Comparison of ENCODE assay signal across 14 mouse cellular contexts in the genomic region with DNA sequence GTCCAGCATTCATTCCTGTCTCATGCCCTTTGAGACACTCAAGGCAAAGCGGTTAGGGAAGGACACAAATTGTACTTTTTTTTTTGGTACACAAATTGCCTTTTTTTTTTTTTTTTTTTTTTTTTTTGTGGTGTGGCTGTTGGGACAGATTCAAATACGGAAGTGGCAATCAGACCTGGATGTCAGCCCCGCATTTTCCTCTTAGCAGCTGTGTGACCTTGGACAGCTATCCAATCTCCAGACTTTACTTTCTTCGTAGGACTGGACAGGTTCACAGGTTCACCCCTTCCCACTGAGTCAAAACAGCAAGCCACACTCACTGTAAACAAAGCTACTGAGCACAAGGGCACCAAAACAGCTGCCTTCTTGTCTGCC. TPM values are rescaled to one million over a fixed set of nuclear protein-coding genes. Genes with fewer than 3 reads are reported as not detected.
DNase-seq lines count a peak whose midpoint lies in the region; ATAC-seq and TF ChIP-seq lines count a peak whose summit lies in the region.
"Had no signal": no experiment of that assay in that cellular context is flagged by ENCODE, and none has a peak within 500 bp of the region (broad histone marks: within the 10 kb centered on the region; RNA-seq: fewer than 3 reads in every experiment).

No protein-coding gene starts in this region.

- no peaks in the 10 kb centered on the region for H3K27me3 ChIP-seq in liver, adult 2 months (ENCODE audit: control insufficient read depth, insufficient read depth, low read length)
- H3K27me3 ChIP-seq in midbrain, embryonic 14.5 days (ENCODE audit: control insufficient read depth, insufficient read depth, low read length), result no peaks in the 10 kb centered on the region
- H3K27me3 ChIP-seq in midbrain, embryonic 15.5 days (replicated peaks), result no peaks in the 10 kb centered on the region

- no peak for ATAC-seq in midbrain, embryonic 14.5 days (ENCODE audit: low FRiP score, low TSS enrichment)
- ATAC-seq in midbrain, embryonic 15.5 days (replicated peaks), result no peak
- peak; percentile 66 for ATAC-seq in granulocyte monocyte progenitor cell, adult 5-6 weeks (replicated peaks; ENCODE audit: poor library complexity, severe bottlenecking)
- ATAC-seq: intestine, embryonic 16.5 days had no signal

- peak; percentile 74 for DNase-seq in liver, adult 2 months (ENCODE audit: extremely low read depth, low read depth, low spot score)
- DNase-seq in liver, result no peak
- no peak for DNase-seq in midbrain, embryonic 14.5 days
- no peak for DNase-seq in gastrocnemius, adult 18-20 months (ENCODE audit: low spot score)
- no peak for DNase-seq in retina, postnatal 1 day
- DNase-seq: adrenal gland, postnatal 10 days; cerebellum, postnatal 14 days; kidney, postnatal 25 days; right cerebral cortex, postnatal 14 days; thymus, adult 18-20 months had no signal

- no peak overlapping the region for H3K9ac ChIP-seq in liver, adult 2 months (ENCODE audit: low read depth, low read length)
- no peak overlapping the region for H3K9ac ChIP-seq in midbrain, embryonic 14.5 days (replicated peaks; ENCODE audit: low read length)
- H3K9ac ChIP-seq in midbrain, embryonic 15.5 days, result no peak overlapping the region
- H3K9ac ChIP-seq: liver, embryonic 14.5 days had no signal

- H3K4me3 ChIP-seq in liver, adult 2 months (ENCODE audit: insufficient read depth, low read depth, low read length), result no peak overlapping the region
- no peak overlapping the region for H3K4me3 ChIP-seq in midbrain, embryonic 14.5 days (replicated peaks; ENCODE audit: low read depth, low read length)
- no peak overlapping the region for H3K4me3 ChIP-seq in midbrain, embryonic 15.5 days

- peaks cover 8% of the 10 kb centered on the region; the same call in 1 of the 2 replicates for H3K79me2 ChIP-seq in liver, adult 2 months (ENCODE audit: control insufficient read depth, insufficient read depth, low read length)

- peaks cover 33% of the 10 kb centered on the region for H3K4me1 ChIP-seq in liver, adult 2 months (ENCODE audit: control insufficient read depth, insufficient read depth, low read length)
- peaks cover 39% of the 10 kb centered on the region for H3K4me1 ChIP-seq in midbrain, embryonic 14.5 days (ENCODE audit: control insufficient read depth, insufficient read depth, low read length)
- H3K4me1 ChIP-seq in midbrain, embryonic 15.5 days, result peaks cover 54% of the 10 kb centered on the region

- H3K4me2 ChIP-seq in midbrain, embryonic 14.5 days (ENCODE audit: low read length), result no peak overlapping the region
- no peak overlapping the region for H3K4me2 ChIP-seq in midbrain, embryonic 15.5 days

- no peaks in the 10 kb centered on the region for H3K9me3 ChIP-seq in midbrain, embryonic 14.5 days (ENCODE audit: control insufficient read depth, low read length)
- no peaks in the 10 kb centered on the region for H3K9me3 ChIP-seq in midbrain, embryonic 15.5 days

- peak overlapping the region; percentile 52 for H3K27ac ChIP-seq in liver, adult 2 months (replicated peaks; ENCODE audit: insufficient read depth, low read depth, low read length)
- peak overlapping the region; percentile 57; the same call in 1 of the 2 replicates for H3K27ac ChIP-seq in midbrain, embryonic 14.5 days (replicated peaks; ENCODE audit: low read depth, low read length)
- no peak overlapping the region for H3K27ac ChIP-seq in midbrain, embryonic 15.5 days
- H3K27ac ChIP-seq: liver, embryonic 14.5 days had no signal

- WGBS in liver, adult 2 months, result 3% methylated on average over 4 of the region's 4 CpGs
- WGBS in midbrain, embryonic 14.5 days, result 30% methylated on average over 4 of the region's 4 CpGs
- 28% methylated on average over 4 of the region's 4 CpGs for WGBS in midbrain, embryonic 15.5 days

- TF ChIP-seq CTCF in liver, adult 2 months (IDR thresholded peaks at IDR 0.05; ENCODE audit: low read depth, low read length), result no peak

- no peak for TF ChIP-seq POLR2A in liver, adult 2 months (IDR thresholded peaks at IDR 0.05; ENCODE audit: extremely low read depth, insufficient read depth, low read length)

- H3K36me3 ChIP-seq in liver, adult 2 months (ENCODE audit: control insufficient read depth, insufficient read depth, low read length), result no peaks in the 10 kb centered on the region
- no peaks in the 10 kb centered on the region for H3K36me3 ChIP-seq in midbrain, embryonic 14.5 days (ENCODE audit: control insufficient read depth, insufficient read depth, low read length)
- H3K36me3 ChIP-seq in midbrain, embryonic 15.5 days (replicated peaks), result no peaks in the 10 kb centered on the region

RNA-seq across cellular contexts. Expression of a gene that starts 57.5 kb away (rescaled TPM):
- 8.5 and 10.5 TPM in 2 replicates for total RNA-seq in liver, adult 2 months (2014; rRNA removed)
- polyA plus RNA-seq in liver, adult 2 months (2012; rRNA removed), result 16.6 and 23.2 TPM in 2 replicates
- polyA plus RNA-seq in midbrain, embryonic 14.5 days (2014; fragmentation: Nextera tagmentation; extraction: Ambion mirVana), result 93.3 and 108 TPM in 2 replicates
- polyA plus RNA-seq in midbrain, embryonic 15.5 days (2015; fragmentation: Nextera tagmentation; extraction: Ambion mirVana), result 92.6 and 97.2 TPM in 2 replicates
- 58.9 and 59.4 TPM in 2 replicates for total RNA-seq in granulocyte monocyte progenitor cell, adult 5-6 weeks (2014; fragmentation: Nextera tagmentation)
- total RNA-seq in granulocyte monocyte progenitor cell, adult 5-6 weeks (2017), result 19.6 and 21.7 TPM in 2 replicates
- 1 to 10 TPM; 6.0 to 6.4 TPM for total RNA-seq in gastrocnemius, adult 18-20 months (2021)
